Mouse (Mus musculus): Measurements from ENCODE around the gene Tmed2.

- TF ChIP-seq CTCF (IDR thresholded peaks at IDR 0.05; ENCODE audit: low read depth) (no peak), EP300 (IDR thresholded peaks at IDR 0.05; ENCODE audit: low read depth) (no peak)
These were observed 11.3 kb upstream of the Tmed2 start for GRCm38 (mm10) chr5:124529191-124529651.
